11 mouse cellular contexts compared by ENCODE assay signal in genomic region chr10:25145851-25146250, GRCm38 (mm10).
DNase-seq lines count a peak whose midpoint lies in the region; ATAC-seq and TF ChIP-seq lines count a peak whose summit lies in the region.
"Had no signal": no experiment of that assay in that cellular context is flagged by ENCODE, and none has a peak within 500 bp of the region (broad histone marks: within the 10 kb centered on the region; RNA-seq: fewer than 3 reads in every experiment).

No protein-coding gene starts in this region.

- H3K79me2 ChIP-seq in heart, adult 2 months (replicated peaks; ENCODE audit: control insufficient read depth, insufficient read depth, low read length), result no peaks in the 10 kb centered on the region

- no peak overlapping the region for H3K4me3 ChIP-seq in heart, embryonic 14.5 days (ENCODE audit: control insufficient read depth in 1 of 2, insufficient read depth in 1 of 2, low read depth in 1 of 2, low read length in 2 of 2)
- no peak overlapping the region for H3K4me3 ChIP-seq in heart, adult 2 months
- H3K4me3 ChIP-seq in midbrain, embryonic 15.5 days, result no peak overlapping the region

- no peaks in the 10 kb centered on the region for H3K36me3 ChIP-seq in heart, embryonic 14.5 days (ENCODE audit: control insufficient read depth, insufficient read depth, low read length)
- H3K36me3 ChIP-seq in heart, adult 2 months (ENCODE audit: control insufficient read depth, insufficient read depth, low read length), result no peaks in the 10 kb centered on the region
- no peaks in the 10 kb centered on the region for H3K36me3 ChIP-seq in midbrain, embryonic 15.5 days (replicated peaks)

- no peaks in the 10 kb centered on the region for H3K9me3 ChIP-seq in heart, embryonic 14.5 days (ENCODE audit: control insufficient read depth, low read length)
- no peaks in the 10 kb centered on the region for H3K9me3 ChIP-seq in midbrain, embryonic 15.5 days

- WGBS in heart, embryonic 14.5 days, result 73% methylated on average over 12 of the region's 12 CpGs
- 76% methylated on average over 12 of the region's 12 CpGs for WGBS in heart, adult 2 months
- WGBS in midbrain, embryonic 15.5 days, result 59% methylated on average over 12 of the region's 12 CpGs

- TF ChIP-seq CTCF in heart, adult 2 months (IDR thresholded peaks at IDR 0.05), result no peak
- TF ChIP-seq CTCF in brain, embryonic 14.5 days (IDR thresholded peaks at IDR 0.05; ENCODE audit: borderline replicate concordance, extremely low read depth, insufficient read depth, insufficient read length), result no peak

- peak overlapping the region; percentile 44 for H3K4me2 ChIP-seq in heart, embryonic 14.5 days (ENCODE audit: low read length)
- H3K4me2 ChIP-seq in midbrain, embryonic 15.5 days, result peak overlapping the region; percentile 22

- H3K9ac ChIP-seq in heart, embryonic 14.5 days (ENCODE audit: low read length), result no peak overlapping the region
- no peak overlapping the region for H3K9ac ChIP-seq in heart, adult 2 months (ENCODE audit: low read depth, low read length)
- H3K9ac ChIP-seq in midbrain, embryonic 15.5 days, result no peak overlapping the region

- ATAC-seq in heart, embryonic 14.5 days (ENCODE audit: insufficient number of reproducible peaks, insufficient read depth, low FRiP score, low read depth), result no peak
- ATAC-seq in midbrain, embryonic 15.5 days (replicated peaks), result peak; percentile 53; the same call in 1 of the 2 replicates
- ATAC-seq in inflammation-experienced regulatory T-cells, adult 6 months, result no peak

- TF ChIP-seq EP300 in heart, adult 2 months (IDR thresholded peaks at IDR 0.05; ENCODE audit: insufficient read depth, low read depth, low read length), result no peak

- DNase-seq in heart, adult 2 months, result no peak
- peak; percentile 54 for DNase-seq in brain, embryonic 14.5 days (ENCODE audit: low read depth)
- DNase-seq in layer of hippocampus, adult 11-12 months (ENCODE audit: low spot score), result peak; percentile 45
- DNase-seq in retina, embryonic 14.5 days (ENCODE audit: low spot score), result no peak
- no peak for DNase-seq in adrenal gland, postnatal 10 days
- DNase-seq: gastrocnemius, postnatal 14 days; lung, adult 2 months; spleen, adult 18-20 months had no signal

- peaks cover 0 to 12% of the 10 kb centered on the region in 2 experiments; a peak in 2 of 4 replicates for H3K4me1 ChIP-seq in heart, embryonic 14.5 days (ENCODE audit: control insufficient read depth in 2 of 2, insufficient read depth in 2 of 2, low read length in 2 of 2)
- no peaks in the 10 kb centered on the region for H3K4me1 ChIP-seq in heart, adult 2 months (ENCODE audit: control insufficient read depth, insufficient read depth, low read length)
- H3K4me1 ChIP-seq in midbrain, embryonic 15.5 days, result 0 out of 2 replicates have a peak, but pooled peaks cover 8% of the 10 kb centered on the region

- no peak overlapping the region for H3K27ac ChIP-seq in heart, embryonic 14.5 days (replicated peaks in 1 of 2; ENCODE audit: control insufficient read depth in 1 of 2, insufficient read depth in 1 of 2, low read depth in 2 of 2, low read length in 2 of 2)
- no peak overlapping the region for H3K27ac ChIP-seq in heart, adult 2 months
- H3K27ac ChIP-seq in midbrain, embryonic 15.5 days, result peak overlapping the region; percentile 48; the same call in 1 of the 2 replicates

- no peak for TF ChIP-seq POLR2A in heart, adult 2 months (IDR thresholded peaks at IDR 0.05; ENCODE audit: insufficient read depth, low read depth, low read length)
- no peak for TF ChIP-seq POLR2A in brain, embryonic 14.5 days (IDR thresholded peaks at IDR 0.05; ENCODE audit: borderline replicate concordance, extremely low read depth, insufficient read depth, insufficient read length, poor library complexity, severe bottlenecking)

- intact Hi-C loops in heart, adult 2 months (cut with DNase I), result no loop called here

- no peaks in the 10 kb centered on the region for H3K27me3 ChIP-seq in heart, embryonic 14.5 days (ENCODE audit: control insufficient read depth, insufficient read depth, low read length)
- no peaks in the 10 kb centered on the region for H3K27me3 ChIP-seq in heart, adult 2 months (ENCODE audit: control insufficient read depth, insufficient read depth, low read length)
- H3K27me3 ChIP-seq in midbrain, embryonic 15.5 days (replicated peaks), result no peaks in the 10 kb centered on the region

Comparison
In these comparisons a context has a peak if more than half of its experiments do, and no peak if none do; other contexts are left out.
1. DNase-seq: peak in brain, embryonic 14.5 days (single experiment) and layer of hippocampus, adult 11-12 months (single experiment); none in heart, adult 2 months (0 of 2), retina, embryonic 14.5 days (single experiment) and adrenal gland, postnatal 10 days (single experiment).